Mouse (Mus musculus) thymus, adult 2 months (tissue): ENCODE data around the gene Ascc2.

Source experiments
- CTCF ChIP-seq: fragments of 200-500 bp; IDR thresholded peaks from 2 replicates; pipeline ENCODE4 v1.5.1; 2012; ENCODE audit warnings: mild to moderate bottlenecking, control low read depth, low read length, moderate library complexity, borderline replicate concordance; ENCODE audit not compliant: control insufficient read depth, poor library complexity, insufficient read depth; ENCODE audit errors: extremely low read depth
- POLR2A ChIP-seq: fragments of 200-500 bp; IDR thresholded peaks from 2 replicates; pipeline ENCODE4 v1.6.1; 2012; ENCODE audit warnings: mild to moderate bottlenecking, low read length, control low read depth, moderate library complexity; ENCODE audit not compliant: control insufficient read depth, poor library complexity, insufficient read depth; ENCODE audit errors: extremely low read depth

- TF ChIP-seq CTCF: no peak
- no peak for TF ChIP-seq POLR2A
These were observed 48.0 kb downstream of the Ascc2 start for GRCm38 (mm10) chr11:4685510-4685909.
